Mouse (Mus musculus) megakaryocyte, adult 5-6 weeks (primary cell): ENCODE results near the gene Rlim. TPM values are rescaled to one million over a fixed set of nuclear protein-coding genes. Genes with fewer than 3 reads are reported as not detected.

Experiments used
- total RNA-seq, 2 experiments: library from RNA; stranded (forward) in 1 of 2; stranded (reverse) in 1 of 2; fragments of 153-499, 151-499 nt in 1 of 2; fragments of 221-1000, 200-1000 nt in 1 of 2; gene quantifications; 2 replicates each; pipeline versions ENCODE4 v1.2.3 to v1.2.4; 2015 to 2017

Gene Rlim
- total RNA-seq, 2 experiments from 2014 or later, result 43.5 to 69.1 TPM

Other genes starting within 250 kb of the Rlim start
- 0.05 and 0.20 TPM in 2 replicates for gene Slc16a2, start 159.3 kb downstream of the Rlim start, total RNA-seq (2015)
- 0.53 TPM in 1 of 2 replicates, not detected in the other for gene Slc16a2, start 159.3 kb downstream of the Rlim start, total RNA-seq (2017)
- not detected in 2 replicates for gene Nexmif, start 219.9 kb upstream of the Rlim start, total RNA-seq (2015)
- gene Nexmif, start 219.9 kb upstream of the Rlim start, total RNA-seq (2017), result not detected in 2 replicates